Mouse (Mus musculus): ENCODE measurements around the gene Gm9049. TPM values are rescaled to one million over a fixed set of nuclear protein-coding genes. Genes with fewer than 3 reads are reported as not detected.

Gm9049 gene
- polyA plus RNA-seq, 1 experiment = not detected

Other genes starting within 250 kb of the Gm9049 start
- gene Mdm1, start 212.3 kb downstream of the Gm9049 start, polyA plus RNA-seq (2011; ENCODE audit: insufficient read depth, insufficient read length, low replicate concordance, missing spikeins) = 5.3 and 17.4 TPM in 2 replicates
- not detected in 2 replicates for gene Il22, start 149.2 kb downstream of the Gm9049 start, polyA plus RNA-seq (2011; ENCODE audit: insufficient read depth, insufficient read length, low replicate concordance, missing spikeins)
- gene Gm32717, start 113.3 kb downstream of the Gm9049 start, polyA plus RNA-seq (2011; ENCODE audit: insufficient read depth, insufficient read length, low replicate concordance, missing spikeins) = not detected in 2 replicates
- not detected in 2 replicates for gene Gm32802, start 95.4 kb downstream of the Gm9049 start, polyA plus RNA-seq (2011; ENCODE audit: insufficient read depth, insufficient read length, low replicate concordance, missing spikeins)
- gene Iltifb, start 59.1 kb downstream of the Gm9049 start, polyA plus RNA-seq (2011; ENCODE audit: insufficient read depth, insufficient read length, low replicate concordance, missing spikeins) = not detected in 2 replicates
- not detected in 2 replicates for gene Gm9040, start 27.1 kb downstream of the Gm9049 start, polyA plus RNA-seq (2011; ENCODE audit: insufficient read depth, insufficient read length, low replicate concordance, missing spikeins)
- not detected in 2 replicates for gene Gm9044, start 21.7 kb downstream of the Gm9049 start, polyA plus RNA-seq (2011; ENCODE audit: insufficient read depth, insufficient read length, low replicate concordance, missing spikeins)
- gene Gm9045, start 16.3 kb downstream of the Gm9049 start, polyA plus RNA-seq (2011; ENCODE audit: insufficient read depth, insufficient read length, low replicate concordance, missing spikeins) = not detected in 2 replicates
- gene Gm9046, start 10.8 kb downstream of the Gm9049 start, polyA plus RNA-seq (2011; ENCODE audit: insufficient read depth, insufficient read length, low replicate concordance, missing spikeins) = not detected in 2 replicates
- gene Gm9048, start 5.4 kb downstream of the Gm9049 start, polyA plus RNA-seq (2011; ENCODE audit: insufficient read depth, insufficient read length, low replicate concordance, missing spikeins) = not detected in 2 replicates
- gene Ifng, start 86.9 kb upstream of the Gm9049 start, polyA plus RNA-seq (2011; ENCODE audit: insufficient read depth, insufficient read length, low replicate concordance, missing spikeins) = not detected in 2 replicates